Mouse (Mus musculus): Measurements from ENCODE around the gene Hoxb1.

Gene Hoxb1

DNA sequence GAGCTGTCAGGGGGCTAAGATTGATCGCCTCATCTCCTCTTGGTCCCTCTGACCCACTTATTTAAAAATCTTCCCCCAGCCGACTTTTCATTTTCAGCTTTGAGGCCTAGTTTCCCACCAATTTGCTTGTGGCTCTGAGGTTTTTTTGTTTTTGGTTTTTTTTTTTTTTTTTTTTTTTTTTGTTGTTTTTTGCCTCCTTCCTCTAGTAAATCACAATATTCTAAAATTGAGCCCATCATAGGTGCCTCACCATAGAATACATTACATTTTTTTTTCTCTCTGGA lies 15.3 kb upstream of the Hoxb1 start, which contains the start of gene Hoxb2:
Hoxb2 (plus strand) TSS at position 185 of the 284 bp plus-strand sequence.
- no peak for DNase-seq (ENCODE audit: low spot score in 2 of 2)

DNA sequence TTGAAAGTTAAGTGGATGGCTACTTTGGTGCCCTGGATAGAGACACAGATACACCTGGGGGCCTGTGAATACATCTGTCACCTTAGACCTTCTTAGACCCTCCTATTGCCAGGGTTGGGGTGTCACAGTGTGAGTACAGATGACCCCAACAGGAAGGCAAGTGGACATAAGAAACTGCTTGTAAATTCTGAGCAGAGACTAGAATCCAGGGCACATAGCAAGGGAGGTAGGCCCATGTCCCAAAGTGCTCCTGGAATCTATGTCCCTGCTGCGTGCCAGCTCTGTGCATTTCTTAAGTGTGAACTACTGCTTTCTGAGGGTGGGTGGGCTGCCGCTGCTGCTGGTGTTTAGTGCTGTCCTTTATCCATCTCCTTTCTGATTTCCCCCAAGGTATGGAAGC lies 14.8 kb upstream of the Hoxb1 start:
- DNase-seq (ENCODE audit: low spot score in 2 of 2): no peak

GRCm38 (mm10) chr11:96351312-96351711 lies 14.2 kb upstream of the Hoxb1 start:
- no peak for DNase-seq (ENCODE audit: low spot score in 2 of 2)

GRCm38 (mm10) chr11:96351831-96352230 lies 13.7 kb upstream of the Hoxb1 start:
- no peak for DNase-seq (ENCODE audit: low spot score in 2 of 2)

- DNase-seq (ENCODE audit: low spot score in 2 of 2): no peak
Measured at GRCm38 (mm10) chr11:96352691-96353521, 12.6 kb upstream of the Hoxb1 start.

- DNase-seq (ENCODE audit: low spot score in 2 of 2): no peak
Measured at GRCm38 (mm10) chr11:96353522-96353841, 12.1 kb upstream of the Hoxb1 start.

DNA sequence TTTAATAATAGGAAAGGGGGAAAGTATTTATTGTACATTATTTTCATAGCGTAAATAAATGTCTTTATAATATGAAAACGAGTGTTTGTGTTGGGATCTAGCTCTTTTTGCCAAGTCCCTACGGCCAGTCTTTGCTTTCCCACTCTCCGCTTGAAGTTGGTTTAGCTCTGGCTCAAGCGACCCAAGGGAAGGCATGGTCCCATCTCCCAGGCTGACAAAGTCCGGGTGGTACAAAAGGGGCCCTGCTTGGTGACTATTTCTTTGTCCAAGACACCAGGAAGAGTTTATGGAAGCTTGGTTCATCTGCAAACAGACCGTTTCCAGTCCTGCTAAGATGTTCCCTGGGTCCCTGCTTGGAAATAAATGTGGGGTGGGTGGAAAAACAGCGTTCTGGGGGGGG lies 11.6 kb upstream of the Hoxb1 start:
- DNase-seq (ENCODE audit: low spot score in 2 of 2): no peak

GRCm38 (mm10) chr11:96354376-96354775 lies 11.2 kb upstream of the Hoxb1 start:
- no peak for DNase-seq (ENCODE audit: low spot score in 2 of 2)

DNA sequence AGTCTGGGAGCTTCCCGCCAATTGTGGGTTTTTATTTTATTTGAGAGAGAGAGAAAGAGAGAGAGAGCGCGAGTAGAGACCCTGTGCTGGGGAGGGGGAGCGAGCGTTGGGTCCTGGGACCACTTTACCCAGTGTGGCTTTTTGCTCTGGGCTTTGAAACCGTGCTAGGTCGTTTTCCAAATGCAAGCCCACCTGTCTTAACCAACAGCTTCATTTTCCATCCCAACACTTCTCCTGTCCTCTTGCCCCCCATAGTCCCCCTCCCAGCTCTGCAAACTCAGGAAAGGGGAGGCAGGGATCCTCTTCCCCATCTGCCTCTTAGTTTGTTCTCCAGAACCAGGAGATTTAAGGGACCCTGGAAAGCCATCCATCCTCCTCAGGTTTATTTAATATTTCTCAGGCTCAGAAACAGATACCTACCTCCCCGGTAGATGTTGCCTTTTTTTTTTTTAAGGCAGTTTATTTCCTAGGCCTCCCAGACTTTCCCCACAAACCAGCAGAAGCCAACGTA lies 10.7 kb upstream of the Hoxb1 start:
- no peak for DNase-seq (ENCODE audit: low spot score in 2 of 2)

GRCm38 (mm10) chr11:96363807-96364206 lies 1.7 kb upstream of the Hoxb1 start:
- no peak for DNase-seq (ENCODE audit: low spot score in 2 of 2)

GRCm38 (mm10) chr11:96366092-96367041 lies 815 bp downstream of the Hoxb1 start:
- DNase-seq (ENCODE audit: low spot score in 2 of 2): no peak

DNA sequence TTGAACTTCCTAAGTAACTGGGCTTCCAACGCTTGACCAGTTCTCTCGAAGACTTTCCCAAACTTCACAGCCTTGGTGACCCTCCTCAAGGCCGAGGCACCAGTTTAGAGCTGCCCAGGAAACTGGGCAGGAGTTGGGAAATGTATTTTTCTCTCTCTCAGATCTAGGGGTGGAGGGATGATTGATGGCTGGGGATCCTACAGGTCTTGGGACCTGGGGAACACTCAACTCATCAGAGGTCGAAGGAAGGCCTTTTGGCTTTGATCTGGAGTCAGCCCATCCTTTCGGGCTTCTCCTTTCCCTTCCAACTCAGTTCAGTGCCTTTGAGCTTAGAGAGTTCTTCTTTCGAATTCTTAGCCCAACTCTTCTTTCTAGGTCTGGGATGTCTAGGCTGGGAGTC lies 1.6 kb downstream of the Hoxb1 start:
- no peak for DNase-seq (ENCODE audit: low spot score in 2 of 2)

DNA sequence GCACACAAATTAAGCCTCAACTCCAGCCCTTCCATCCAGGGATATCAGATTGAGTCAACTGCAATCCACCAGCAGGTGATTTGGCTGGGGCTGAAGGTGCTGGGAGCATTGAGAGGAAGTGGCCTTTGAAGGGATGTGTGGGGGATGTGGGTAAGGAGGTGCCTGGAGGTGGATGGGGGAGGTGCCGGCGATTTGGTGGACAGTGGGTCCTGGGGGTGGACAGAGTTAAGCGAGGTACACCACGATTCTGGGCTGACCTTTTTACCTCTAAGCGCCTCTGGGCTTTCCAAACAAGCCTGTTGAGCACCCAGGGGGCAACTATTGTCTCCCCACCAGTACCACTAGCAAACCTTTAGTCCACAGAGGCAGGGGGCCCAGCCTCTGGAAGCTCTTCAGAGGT lies 3.1 kb downstream of the Hoxb1 start:
- DNase-seq (ENCODE audit: low spot score in 2 of 2): no peak

DNA sequence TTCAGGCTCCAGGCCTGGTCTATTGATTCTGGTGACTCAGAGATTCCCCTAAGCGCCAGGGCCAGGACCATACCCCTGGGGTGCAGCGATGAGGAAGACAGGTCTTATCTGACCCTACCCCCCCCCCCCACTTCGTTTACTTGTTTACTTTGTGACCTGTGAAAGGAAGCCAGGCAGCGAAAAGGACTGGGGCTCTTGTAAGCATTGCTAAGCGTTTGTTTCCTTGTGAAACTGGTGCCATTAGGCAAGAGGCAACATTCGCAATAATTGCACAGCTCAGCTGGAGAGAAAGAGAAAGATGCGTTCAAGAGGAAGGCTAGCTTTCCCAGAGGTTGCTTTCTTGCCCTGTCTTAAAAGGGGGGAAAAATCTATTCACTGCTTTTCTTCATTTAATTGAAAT lies 3.6 kb downstream of the Hoxb1 start:
- DNase-seq (ENCODE audit: low spot score in 2 of 2): no peak

- DNase-seq (ENCODE audit: low spot score in 2 of 2): no peak
Measured at GRCm38 (mm10) chr11:96371726-96372125, 6.2 kb downstream of the Hoxb1 start.

- no peak for DNase-seq (ENCODE audit: low spot score in 2 of 2)
Measured at GRCm38 (mm10) chr11:96372519-96372918, 7.0 kb downstream of the Hoxb1 start.

DNA sequence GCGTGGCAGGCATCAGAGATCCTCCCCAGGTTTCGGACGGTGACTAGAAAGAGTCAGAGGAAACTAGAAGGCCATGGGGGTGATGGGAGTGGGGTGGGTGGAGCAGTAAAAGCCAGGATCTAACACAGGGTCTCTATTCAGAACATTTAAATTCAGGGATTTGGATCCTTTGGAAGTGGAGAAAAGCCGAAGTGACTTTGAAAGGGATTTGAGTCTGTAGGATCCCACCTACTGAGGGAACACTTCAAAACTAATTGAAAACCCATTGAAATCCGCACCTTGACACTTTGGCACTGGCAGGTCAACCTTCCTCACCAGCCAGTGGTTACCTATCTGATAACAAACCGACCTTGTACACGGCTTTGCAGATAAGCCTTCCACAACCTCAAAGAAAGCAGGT lies 9.3 kb downstream of the Hoxb1 start:
- DNase-seq (ENCODE audit: low spot score in 2 of 2): no peak

- no peak for DNase-seq (ENCODE audit: low spot score in 2 of 2)
Measured at GRCm38 (mm10) chr11:96383381-96383780, 17.8 kb downstream of the Hoxb1 start.

DNA sequence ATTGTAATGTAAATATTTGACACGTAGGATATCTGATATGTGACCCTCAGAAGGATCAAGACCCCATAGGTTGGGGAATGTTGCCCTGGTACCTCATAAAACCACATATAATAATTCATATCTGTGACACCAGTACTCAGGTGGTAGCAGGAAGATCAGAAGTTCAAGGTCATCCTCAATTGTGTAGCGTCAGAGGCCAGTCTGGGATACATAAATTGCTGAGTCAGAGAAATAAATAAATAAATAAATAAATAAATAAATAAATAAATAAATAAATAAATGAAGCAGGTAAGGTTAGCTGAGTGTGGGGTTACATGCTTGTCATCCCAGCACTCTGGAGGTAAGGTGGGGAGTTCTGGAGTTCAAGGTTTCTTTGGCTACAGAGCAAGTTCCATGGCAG lies 22.1 kb downstream of the Hoxb1 start:
- DNase-seq (ENCODE audit: low spot score in 2 of 2): no peak

- DNase-seq (ENCODE audit: low spot score in 2 of 2): no peak
Measured at GRCm38 (mm10) chr11:96396772-96397626, 31.4 kb downstream of the Hoxb1 start.

- DNase-seq (ENCODE audit: low spot score in 2 of 2): no peak
Measured at GRCm38 (mm10) chr11:96397806-96398335, 32.3 kb downstream of the Hoxb1 start.

- DNase-seq (ENCODE audit: low spot score in 2 of 2): no peak
Measured at GRCm38 (mm10) chr11:96399923-96400322, 34.4 kb downstream of the Hoxb1 start.
